Mouse (Mus musculus) stomach, postnatal 0 days (tissue): ENCODE results near the gene Scamp3. TPM values are rescaled to one million over a fixed set of nuclear protein-coding genes. Genes with fewer than 3 reads are reported as not detected.
"Not testable (repeated sequence)": the region's sequence is repeated elsewhere in the genome, so short reads cannot be mapped to it uniquely, and the experiment has no call there.

Source experiments
- ATAC-seq: fragments of 200-750 bp; cut with Nextera tagmentation; 2 replicates; pipeline ENCODE4 v1.8.0; 2017; ENCODE audit not compliant: low FRiP score, low TSS enrichment
- DNase-seq: peaks from one replicate; pipeline ENCODE4 v3.0.0-alpha.2; 2016; ENCODE audit warnings: low spot score
- H3K27ac ChIP-seq: fragments of 300-500 bp; sonication (generic); replicated peaks from 2 replicates; pipeline ENCODE4 v1.5.1; 2014; ENCODE audit warnings: mild to moderate bottlenecking, control low read depth
- H3K27me3 ChIP-seq: fragments of 300-500 bp; sonication (generic); 2 replicates; pipeline ENCODE4 v1.6.1; 2014; ENCODE audit warnings: low read length; ENCODE audit not compliant: control insufficient read depth, insufficient read depth
- H3K36me3 ChIP-seq: fragments of 300-500 bp; sonication (generic); 2 replicates; pipeline ENCODE4 v1.6.1; 2014; ENCODE audit warnings: low read length, mixed read lengths; ENCODE audit not compliant: control insufficient read depth, insufficient read depth
- H3K4me1 ChIP-seq: fragments of 300-500 bp; sonication (generic); replicated peaks from 2 replicates; pipeline ENCODE4 v1.6.1; 2014; ENCODE audit warnings: antibody characterized with exemption; ENCODE audit not compliant: control insufficient read depth, insufficient read depth
- H3K4me2 ChIP-seq: fragments of 300-500 bp; sonication (generic); replicated peaks from 2 replicates; pipeline ENCODE4 v1.6.1; 2014; ENCODE audit warnings: low read depth, mild to moderate bottlenecking, control low read depth, moderate library complexity
- H3K4me3 ChIP-seq: fragments of 300-500 bp; sonication (generic); 2 replicates; pipeline ENCODE4 v1.5.1; 2014; ENCODE audit warnings: low read depth, low read length, control low read depth
- H3K9ac ChIP-seq: fragments of 300-500 bp; sonication (generic); 2 replicates; pipeline ENCODE4 v1.6.1; 2014; ENCODE audit warnings: mild to moderate bottlenecking, low read length, control low read depth, mixed read lengths
- H3K9me3 ChIP-seq: fragments of 300-500 bp; sonication (generic); 2 replicates; pipeline ENCODE4 v1.6.1; 2016; ENCODE audit warnings: low read length; ENCODE audit not compliant: control insufficient read depth
- CTCF ChIP-seq: IDR thresholded peaks from 2 replicates; pipeline ENCODE4 v1.5.1; 2016; ENCODE audit warnings: antibody characterized with exemption, low read depth, mild to moderate bottlenecking, moderate library complexity
- EP300 ChIP-seq: optimal IDR thresholded peaks from 2 replicates; pipeline ENCODE3; 2016; ENCODE audit warnings: antibody characterized with exemption
- WGBS: fragments of 180-500 bp; shearing (Covaris S2); extraction: QIAGEN DNeasy Blood & Tissue Kit; methylation state at CpG from one replicate; pipeline ENCODE4 v1.1.7; 2014; 5-methylcytosine and 5-hydroxymethylcytosine counted together
- polyA plus RNA-seq: library from polyadenylated mRNA; unstranded; fragments of >200 nt; fragmentation: Nextera tagmentation; extraction: Ambion mirVana; gene quantifications from 2 replicates; pipeline ENCODE4 v1.2.1, GENCODE M21; 2015

Gene Scamp3
- polyA plus RNA-seq, 1 experiment from 2014 or later = 65.4 TPM

- WGBS = under 1% methylated on average over 46 of the region's 66 CpGs
- Histone ChIP-seq H3K4me1 (peaks cover 7% of the 10 kb centered on the region; the same call in 1 of the 2 replicates), H3K27ac (no peak within 1 kb of the TSS), H3K9me3 (no peaks in the 10 kb centered on the region), H3K9ac (peak within 1 kb of the TSS; percentile 48), H3K4me2 (peak within 1 kb of the TSS; percentile 97), H3K27me3 (no peaks in the 10 kb centered on the region), H3K4me3 (peak within 1 kb of the TSS; percentile 51), H3K36me3 (no peaks in the 10 kb centered on the region)
- TF ChIP-seq EP300 (no peak), CTCF (peak; percentile 76)
- DNase-seq (peak; percentile 84), ATAC-seq (peak; percentile 68)
Measured at GRCm38 (mm10) chr3:89159616-89160344, 17.5 kb upstream of the Scamp3 start, which contains the start of gene Hcn3. Hcn3 (minus strand) TSS chr3:89160196.

GRCm38 (mm10) chr3:89161207-89161606, 16.1 kb upstream of the Scamp3 start:
- H3K4me2 ChIP-seq, H3K4me1 ChIP-seq, H3K27ac ChIP-seq, H3K9ac ChIP-seq, H3K4me3 ChIP-seq, H3K36me3 ChIP-seq, H3K9me3 ChIP-seq, H3K27me3 ChIP-seq, ATAC-seq, DNase-seq: not testable (repeated sequence)

GRCm38 (mm10) chr3:89161786-89162185, 15.5 kb upstream of the Scamp3 start:
- DNase-seq = no peak
- Histone ChIP-seq H3K9ac (no peak overlapping the region), H3K4me1 (peaks cover 9% of the 10 kb centered on the region; the same call in 1 of the 2 replicates), H3K36me3 (no peaks in the 10 kb centered on the region; the same call in 1 of the 2 replicates), H3K27me3 (no peaks in the 10 kb centered on the region), H3K9me3 (no peaks in the 10 kb centered on the region), H3K4me2 (no peak overlapping the region), H3K4me3 (no peak overlapping the region), H3K27ac (no peak overlapping the region)
- WGBS = 77% methylated on average over 4 of the region's 4 CpGs
- TF ChIP-seq CTCF = no peak
- TF ChIP-seq EP300 = no peak
- no peak for ATAC-seq

- 72% methylated on average over 1 of the region's 1 CpGs for WGBS
- Histone ChIP-seq H3K4me1 (peaks cover 9% of the 10 kb centered on the region; the same call in 1 of the 2 replicates), H3K36me3 (peaks cover 3% of the 10 kb centered on the region; the same call in 1 of the 2 replicates), H3K9me3 (no peaks in the 10 kb centered on the region), H3K27ac (no peak overlapping the region), H3K4me3 (no peak overlapping the region), H3K27me3 (no peaks in the 10 kb centered on the region), H3K9ac (no peak overlapping the region), H3K4me2 (no peak overlapping the region)
- ATAC-seq (no peak), DNase-seq (no peak)
- TF ChIP-seq EP300 (no peak), CTCF (no peak)
Measured at GRCm38 (mm10) chr3:89163123-89163522, 14.2 kb upstream of the Scamp3 start.

GRCm38 (mm10) chr3:89163643-89164245, 13.5 kb upstream of the Scamp3 start:
- no peaks in the 10 kb centered on the region for H3K9me3 ChIP-seq
- 69% methylated on average over 5 of the region's 5 CpGs for WGBS
- no peak for ATAC-seq
- DNase-seq = no peak
- H3K4me3 ChIP-seq = peak overlapping the region; percentile 78; the same call in 1 of the 2 replicates
- H3K9ac ChIP-seq = no peak overlapping the region
- peak overlapping the region; percentile 49 for H3K4me2 ChIP-seq
- H3K36me3 ChIP-seq = peaks cover 9% of the 10 kb centered on the region; the same call in 1 of the 2 replicates
- H3K27me3 ChIP-seq = no peaks in the 10 kb centered on the region
- no peak overlapping the region for H3K27ac ChIP-seq
- no peak for TF ChIP-seq CTCF
- no peak for TF ChIP-seq EP300
- H3K4me1 ChIP-seq = peaks cover 9% of the 10 kb centered on the region; the same call in 1 of the 2 replicates
